Mouse (Mus musculus) stomach, postnatal 0 days (tissue): Measurements from ENCODE around the gene Esrrg. TPM values are rescaled to one million over a fixed set of nuclear protein-coding genes. Genes with fewer than 3 reads are reported as not detected.
A peak's percentile ranks its signal among the peaks of the same experiment; 100 is the strongest.

Experiments
- ATAC-seq: fragments of 200-750 bp; cut with Nextera tagmentation; 2 replicates; pipeline ENCODE4 v1.8.0; 2017; ENCODE audit not compliant: low FRiP score, low TSS enrichment
- DNase-seq: peaks from one replicate; pipeline ENCODE4 v3.0.0-alpha.2; 2016; ENCODE audit warnings: low spot score
- H3K27ac ChIP-seq: fragments of 300-500 bp; sonication (generic); replicated peaks from 2 replicates; pipeline ENCODE4 v1.5.1; 2014; ENCODE audit warnings: mild to moderate bottlenecking, control low read depth
- H3K27me3 ChIP-seq: fragments of 300-500 bp; sonication (generic); 2 replicates; pipeline ENCODE4 v1.6.1; 2014; ENCODE audit warnings: low read length; ENCODE audit not compliant: control insufficient read depth, insufficient read depth
- H3K36me3 ChIP-seq: fragments of 300-500 bp; sonication (generic); 2 replicates; pipeline ENCODE4 v1.6.1; 2014; ENCODE audit warnings: low read length, mixed read lengths; ENCODE audit not compliant: control insufficient read depth, insufficient read depth
- H3K4me1 ChIP-seq: fragments of 300-500 bp; sonication (generic); replicated peaks from 2 replicates; pipeline ENCODE4 v1.6.1; 2014; ENCODE audit warnings: antibody characterized with exemption; ENCODE audit not compliant: control insufficient read depth, insufficient read depth
- H3K4me2 ChIP-seq: fragments of 300-500 bp; sonication (generic); replicated peaks from 2 replicates; pipeline ENCODE4 v1.6.1; 2014; ENCODE audit warnings: low read depth, mild to moderate bottlenecking, control low read depth, moderate library complexity
- H3K4me3 ChIP-seq: fragments of 300-500 bp; sonication (generic); 2 replicates; pipeline ENCODE4 v1.5.1; 2014; ENCODE audit warnings: low read depth, low read length, control low read depth
- H3K9ac ChIP-seq: fragments of 300-500 bp; sonication (generic); 2 replicates; pipeline ENCODE4 v1.6.1; 2014; ENCODE audit warnings: mild to moderate bottlenecking, low read length, control low read depth, mixed read lengths
- H3K9me3 ChIP-seq: fragments of 300-500 bp; sonication (generic); 2 replicates; pipeline ENCODE4 v1.6.1; 2016; ENCODE audit warnings: low read length; ENCODE audit not compliant: control insufficient read depth
- CTCF ChIP-seq: IDR thresholded peaks from 2 replicates; pipeline ENCODE4 v1.5.1; 2016; ENCODE audit warnings: antibody characterized with exemption, low read depth, mild to moderate bottlenecking, moderate library complexity
- EP300 ChIP-seq: optimal IDR thresholded peaks from 2 replicates; pipeline ENCODE3; 2016; ENCODE audit warnings: antibody characterized with exemption
- WGBS: fragments of 180-500 bp; shearing (Covaris S2); extraction: QIAGEN DNeasy Blood & Tissue Kit; methylation state at CpG from one replicate; pipeline ENCODE4 v1.1.7; 2014; 5-methylcytosine and 5-hydroxymethylcytosine counted together
- polyA plus RNA-seq: library from polyadenylated mRNA; unstranded; fragments of >200 nt; fragmentation: Nextera tagmentation; extraction: Ambion mirVana; gene quantifications from 2 replicates; pipeline ENCODE4 v1.2.1, GENCODE M21; 2015

Gene Esrrg
- polyA plus RNA-seq, 1 experiment from 2014 or later: 7.4 TPM

DNA sequence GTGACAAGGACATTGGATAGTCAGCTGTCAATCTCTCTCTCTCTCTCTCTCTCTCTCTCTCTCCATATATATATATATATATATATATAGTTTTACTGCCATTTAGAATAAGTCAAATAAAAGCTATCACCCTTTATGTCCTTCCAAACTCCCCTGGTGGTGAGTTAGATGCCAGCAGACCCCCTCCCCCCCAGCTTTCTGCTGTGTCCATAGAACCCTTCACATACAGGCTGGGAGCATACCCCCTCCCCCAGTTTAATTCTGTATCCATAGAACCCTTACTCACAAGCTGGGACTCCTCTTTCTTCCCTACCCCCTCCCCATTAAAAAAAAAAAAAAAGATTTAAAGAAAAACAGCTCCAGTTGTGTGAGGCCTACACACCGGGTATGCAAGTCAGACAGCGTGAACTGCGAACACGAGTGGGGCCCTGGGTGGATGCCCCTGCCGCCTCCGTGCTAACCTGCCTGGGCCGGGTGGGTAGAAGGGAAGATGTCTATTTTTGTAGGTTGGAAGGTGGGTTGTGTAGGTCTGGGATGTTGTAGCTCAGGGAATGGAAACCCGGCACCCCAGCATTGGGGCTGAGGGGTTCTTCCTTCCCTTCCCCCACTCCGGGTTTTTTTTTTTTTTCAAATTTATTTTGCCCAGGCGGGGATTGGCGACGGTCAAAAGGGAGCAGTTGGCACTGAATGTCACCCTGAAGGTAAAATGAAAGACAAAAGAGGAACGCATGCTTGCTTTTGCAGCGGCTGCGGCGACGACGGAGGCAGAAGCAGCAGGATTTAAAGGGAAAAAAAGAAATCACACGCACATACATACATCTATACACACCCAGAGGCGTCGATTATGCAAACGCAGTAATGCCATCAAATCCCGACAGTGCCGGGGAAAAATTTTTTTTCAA is 42.4 kb downstream of the Esrrg start:
- DNase-seq (no peak), ATAC-seq (peak; percentile 24; the same call in 1 of the 2 replicates)
- Histone ChIP-seq H3K27ac (no peak overlapping the region), H3K9ac (peak overlapping the region; percentile 31; the same call in 1 of the 2 replicates), H3K27me3 (no peaks in the 10 kb centered on the region), H3K4me3 (peak overlapping the region; percentile 48), H3K9me3 (no peaks in the 10 kb centered on the region), H3K36me3 (no peaks in the 10 kb centered on the region), H3K4me1 (no peaks in the 10 kb centered on the region), H3K4me2 (peak overlapping the region; percentile 90)
- 16% methylated on average over 24 of the region's 24 CpGs for WGBS
- no peak for TF ChIP-seq CTCF
- TF ChIP-seq EP300: no peak

DNA sequence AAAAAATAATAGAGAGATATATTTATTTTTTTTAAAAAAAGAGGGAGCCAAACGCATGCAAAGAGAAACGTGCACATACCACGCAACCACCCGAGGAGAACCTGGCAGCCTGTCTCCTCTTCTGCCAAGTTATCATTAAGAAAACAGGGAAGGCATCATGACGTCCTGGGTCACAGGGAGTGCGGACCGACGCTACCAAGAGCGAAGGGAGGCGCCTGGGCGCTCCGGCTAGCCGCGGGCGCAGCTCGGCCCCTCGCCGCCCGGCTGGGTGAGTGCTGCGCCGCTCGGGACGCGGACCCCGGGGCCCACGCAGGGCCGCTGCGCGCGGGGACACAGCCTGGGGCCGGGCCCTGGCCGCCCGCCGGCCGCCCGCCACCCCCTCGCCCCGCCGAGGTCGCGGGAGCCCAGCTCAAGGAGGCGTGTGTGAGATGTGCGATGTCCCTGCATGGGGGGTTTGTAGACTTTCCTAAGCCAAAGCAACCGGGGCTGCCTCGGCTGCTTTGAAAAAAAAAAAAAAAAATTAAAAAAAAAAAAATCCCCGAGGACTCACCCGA is 43.2 kb downstream of the Esrrg start:
- peak overlapping the region; percentile 48 for H3K4me3 ChIP-seq
- H3K9ac ChIP-seq: peak overlapping the region; percentile 68
- H3K36me3 ChIP-seq: no peaks in the 10 kb centered on the region
- no peaks in the 10 kb centered on the region for H3K27me3 ChIP-seq
- ATAC-seq (peak; percentile 73), DNase-seq (peak; percentile 60)
- H3K27ac ChIP-seq: no peak overlapping the region
- WGBS: under 1% methylated on average over 42 of the region's 47 CpGs
- no peaks in the 10 kb centered on the region for H3K4me1 ChIP-seq
- H3K4me2 ChIP-seq: peak overlapping the region; percentile 90
- TF ChIP-seq CTCF (no peak), EP300 (no peak)
- no peaks in the 10 kb centered on the region for H3K9me3 ChIP-seq

DNA sequence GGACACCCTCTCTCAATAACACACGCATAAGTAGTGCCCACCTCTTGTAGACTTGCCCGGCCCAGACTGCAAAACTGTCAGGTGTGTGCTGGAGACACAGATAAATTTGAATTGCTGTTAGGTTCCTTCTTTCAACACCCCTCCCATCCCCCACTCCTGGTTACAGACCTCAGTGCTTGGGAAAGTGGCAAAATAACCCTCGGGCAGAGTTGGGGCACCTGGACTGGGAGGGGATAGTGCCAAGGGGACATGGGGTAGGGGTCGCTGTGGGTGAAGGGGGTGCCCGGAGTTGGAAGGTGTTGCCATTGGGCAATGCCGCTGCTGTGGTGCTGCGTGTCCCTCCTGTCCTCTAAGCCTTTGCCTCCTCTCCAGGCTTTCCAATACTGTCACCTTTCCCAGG is 43.9 kb downstream of the Esrrg start:
- ATAC-seq: peak; percentile 33; the same call in 1 of the 2 replicates

DNA sequence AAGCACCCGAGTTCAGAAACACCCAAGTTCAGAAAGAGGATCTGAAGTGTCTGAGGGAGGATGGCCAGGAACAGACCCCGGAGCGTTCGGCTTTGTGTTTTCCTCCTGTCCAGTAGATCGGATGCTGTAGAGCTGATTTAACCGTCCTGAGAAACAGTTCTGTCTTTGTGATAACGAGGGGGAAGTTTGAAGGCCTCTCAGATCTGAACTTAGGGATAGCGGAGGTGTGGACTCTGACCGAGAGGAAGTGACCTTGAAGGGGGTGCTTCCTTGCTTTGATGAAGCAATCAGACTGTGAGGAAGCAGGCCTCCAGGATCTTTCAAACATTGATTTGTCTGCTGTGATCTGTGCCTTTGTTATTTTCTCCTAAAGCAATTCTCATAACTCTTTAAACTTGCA is 44.8 kb downstream of the Esrrg start:
- Histone ChIP-seq H3K4me1 (no peaks in the 10 kb centered on the region), H3K4me3 (no peak overlapping the region), H3K27me3 (no peaks in the 10 kb centered on the region), H3K27ac (no peak overlapping the region), H3K36me3 (no peaks in the 10 kb centered on the region), H3K4me2 (no peak overlapping the region), H3K9ac (no peak overlapping the region), H3K9me3 (no peaks in the 10 kb centered on the region)
- no peak for TF ChIP-seq CTCF
- TF ChIP-seq EP300: no peak
- no peak for DNase-seq
- WGBS: 49% methylated on average over 9 of the region's 9 CpGs
- ATAC-seq: no peak

More for the DNA sequence above, 43.9 kb downstream of the Esrrg start:
- H3K9ac ChIP-seq: no peak overlapping the region
- no peak overlapping the region for H3K27ac ChIP-seq
- no peak for DNase-seq
- H3K4me2 ChIP-seq: peak overlapping the region; percentile 90
- no peak for TF ChIP-seq EP300
- no peak for TF ChIP-seq CTCF
- H3K9me3 ChIP-seq: no peaks in the 10 kb centered on the region
- 32% methylated on average over 5 of the region's 7 CpGs for WGBS
- no peaks in the 10 kb centered on the region for H3K27me3 ChIP-seq
- H3K4me1 ChIP-seq: no peaks in the 10 kb centered on the region
- peak overlapping the region; percentile 48 for H3K4me3 ChIP-seq
- no peaks in the 10 kb centered on the region for H3K36me3 ChIP-seq

DNA sequence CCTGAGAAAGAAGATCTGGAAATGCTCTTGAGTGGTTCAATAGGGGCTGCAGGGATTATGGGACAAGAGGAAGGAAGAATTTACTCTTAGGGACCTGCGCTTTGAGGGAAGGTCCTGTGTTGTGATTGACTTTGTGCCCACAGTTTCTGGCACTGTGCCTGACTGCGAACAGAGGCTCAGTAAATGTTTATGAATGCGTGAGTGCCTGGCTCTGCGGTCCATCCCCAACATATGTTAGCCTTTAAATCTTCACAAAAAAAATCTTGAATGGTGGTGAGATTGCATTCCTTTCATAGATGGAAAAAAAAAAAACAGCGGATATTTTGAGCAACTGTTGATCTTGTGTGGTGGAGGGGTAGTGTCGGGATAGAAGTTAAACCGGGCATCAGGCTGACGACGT is 52.4 kb downstream of the Esrrg start:
- DNase-seq (no peak), ATAC-seq (no peak)
- no peaks in the 10 kb centered on the region for H3K27me3 ChIP-seq
- WGBS: 34% methylated on average over 9 of the region's 9 CpGs
- H3K27ac ChIP-seq: no peak overlapping the region
- H3K4me1 ChIP-seq: no peaks in the 10 kb centered on the region
- no peak for TF ChIP-seq EP300
- TF ChIP-seq CTCF: no peak
- H3K36me3 ChIP-seq: no peaks in the 10 kb centered on the region
- H3K9me3 ChIP-seq: no peaks in the 10 kb centered on the region
- no peak overlapping the region for H3K4me2 ChIP-seq
- no peak overlapping the region for H3K9ac ChIP-seq
- no peak overlapping the region for H3K4me3 ChIP-seq
